Mouse (Mus musculus) CH12.LX (cell line): Measurements from ENCODE around the gene Dab1. TPM values are rescaled to one million over a fixed set of nuclear protein-coding genes. Genes with fewer than 3 reads are reported as not detected.

ENCODE experiments used
- DNase-seq: peaks from one replicate; pipeline ENCODE4 v3.0.0-alpha.2; 2013; ENCODE audit errors: extremely low read depth
- H3K27ac ChIP-seq: 2 replicates; pipeline ENCODE4 v1.5.1; 2012; ENCODE audit warnings: low read depth, mild to moderate bottlenecking, control low read depth, moderate library complexity; ENCODE audit not compliant: insufficient read depth
- H3K27me3 ChIP-seq: replicated peaks from 2 replicates; pipeline ENCODE3; 2012; ENCODE audit warnings: inconsistent platforms
- H3K36me3 ChIP-seq, 2 experiments: replicated peaks in 1 of 2; 2 replicates each; pipeline versions ENCODE3 to v1.6.1; 2012; ENCODE audit warnings: inconsistent platforms in 1 of 2, low read length in 1 of 2, mild to moderate bottlenecking in 1 of 2, mixed read lengths in 1 of 2, moderate library complexity in 1 of 2; ENCODE audit not compliant: control insufficient read depth in 1 of 2, insufficient read depth in 1 of 2
- H3K4me1 ChIP-seq, 2 experiments: 2 replicates each; pipeline ENCODE4 v1.6.1; 2012; ENCODE audit warnings: inconsistent platforms in 1 of 2, moderate library complexity in 1 of 2; ENCODE audit not compliant: insufficient read depth in 2 of 2, control insufficient read depth in 1 of 2
- H3K4me2 ChIP-seq: 2 replicates; pipeline ENCODE4 v1.6.1; 2012; ENCODE audit warnings: low read depth, mild to moderate bottlenecking, control low read depth; ENCODE audit not compliant: poor library complexity, insufficient read depth, severe bottlenecking
- H3K4me3 ChIP-seq, 3 experiments: fragments of 150-350 bp in 1 of 3; sonication (generic) in 1 of 3; replicated peaks in 1 of 3; 2 replicates each; pipeline versions ENCODE3 to v1.5.1; 2011 to 2012; ENCODE audit warnings: low read depth in 2 of 3, low read length in 2 of 3, mild to moderate bottlenecking in 2 of 3, moderate library complexity in 2 of 3, control low read depth in 1 of 3, improper control_type of control experiment in 1 of 3, inconsistent platforms in 1 of 3, mixed read lengths in 1 of 3; ENCODE audit not compliant: poor library complexity in 1 of 3
- H3K79me2 ChIP-seq: replicated peaks from 2 replicates; pipeline ENCODE4 v1.6.1; 2012; ENCODE audit warnings: mild to moderate bottlenecking, moderate library complexity; ENCODE audit not compliant: control insufficient read depth, poor library complexity, insufficient read depth, severe bottlenecking; ENCODE audit errors: extremely low read depth
- H3K9ac ChIP-seq: 2 replicates; pipeline ENCODE4 v1.6.1; 2012; ENCODE audit warnings: low read depth, mild to moderate bottlenecking, control low read depth, moderate library complexity; ENCODE audit not compliant: insufficient read depth
- H3K9me3 ChIP-seq: replicated peaks from 2 replicates; pipeline ENCODE3; 2012; ENCODE audit warnings: low read length, inconsistent platforms, mixed read lengths
- BHLHE40 ChIP-seq: IDR thresholded peaks from 2 replicates; pipeline ENCODE4 v1.6.1; 2011; ENCODE audit warnings: mild to moderate bottlenecking, low read depth, low read length, improper control_type of control experiment
- CHD1 ChIP-seq: IDR thresholded peaks from 2 replicates; pipeline ENCODE4 v1.6.1; 2012; ENCODE audit warnings: low read depth, low read length, improper control_type of control experiment, inconsistent platforms
- CHD2 ChIP-seq: IDR thresholded peaks from 2 replicates; pipeline ENCODE4 v1.6.1; 2011; ENCODE audit warnings: low read length, improper control_type of control experiment
- CTCF ChIP-seq, 2 experiments: IDR thresholded peaks in 1 of 2; conservative IDR thresholded peaks in 1 of 2; 2 replicates each; pipeline ENCODE4 v1.5.1; 2011 to 2012; ENCODE audit warnings: low read depth in 2 of 2, low read length in 2 of 2, improper control_type of control experiment in 1 of 2, inconsistent platforms in 1 of 2, mild to moderate bottlenecking in 1 of 2, moderate library complexity in 1 of 2
- EP300 ChIP-seq: IDR thresholded peaks from 2 replicates; pipeline ENCODE4 v1.6.1; 2011; ENCODE audit warnings: low read length, improper control_type of control experiment
- GABPA ChIP-seq: IDR thresholded peaks from 2 replicates; pipeline ENCODE4 v1.6.1; 2012; ENCODE audit warnings: low read depth, low read length, improper control_type of control experiment, inconsistent platforms; ENCODE audit not compliant: insufficient replicate concordance
- HCFC1 ChIP-seq: IDR thresholded peaks from 2 replicates; pipeline ENCODE4 v1.6.1; 2012; ENCODE audit warnings: low read depth, mild to moderate bottlenecking, inconsistent platforms, low read length, improper control_type of control experiment
- KAT2A ChIP-seq: IDR thresholded peaks from 2 replicates; pipeline ENCODE4 v1.6.1; 2012; ENCODE audit warnings: low read length, improper control_type of control experiment, inconsistent platforms; ENCODE audit not compliant: insufficient replicate concordance
- MAFK ChIP-seq: IDR thresholded peaks from 2 replicates; pipeline ENCODE4 v1.6.1; 2011; ENCODE audit warnings: low read length, improper control_type of control experiment; ENCODE audit not compliant: insufficient replicate concordance
- MAX ChIP-seq: IDR thresholded peaks from 2 replicates; pipeline ENCODE4 v1.6.1; 2011; ENCODE audit warnings: low read length, improper control_type of control experiment
- MYC ChIP-seq: IDR thresholded peaks from 2 replicates; pipeline ENCODE4 v1.6.1; 2011; ENCODE audit warnings: low read depth, mild to moderate bottlenecking, improper control_type of control experiment, low read length
- PAX5 ChIP-seq: IDR thresholded peaks from 2 replicates; pipeline ENCODE4 v1.6.1; 2012; ENCODE audit warnings: low read length, inconsistent platforms, mixed read lengths
- POLR2A ChIP-seq: IDR thresholded peaks from 2 replicates; pipeline ENCODE4 v1.6.1; 2011; ENCODE audit warnings: low read depth, mild to moderate bottlenecking, improper control_type of control experiment, low read length
- POLR2AphosphoS2 ChIP-seq: IDR thresholded peaks from 2 replicates; pipeline ENCODE4 v1.6.1; 2011; ENCODE audit warnings: low read depth, low read length, improper control_type of control experiment
- SMC3 ChIP-seq: IDR thresholded peaks from 2 replicates; pipeline ENCODE4 v1.6.1; 2011; ENCODE audit warnings: low read depth, low read length, improper control_type of control experiment
- TCF12 ChIP-seq: IDR thresholded peaks from 2 replicates; pipeline ENCODE4 v1.6.1; 2014; ENCODE audit warnings: low read depth, mild to moderate bottlenecking, inconsistent platforms, low read length, improper control_type of control experiment
- ZC3H11A ChIP-seq: IDR thresholded peaks from 2 replicates; pipeline ENCODE4 v1.6.1; 2012; ENCODE audit warnings: low read depth, mild to moderate bottlenecking, inconsistent platforms, low read length, improper control_type of control experiment
- ZKSCAN1 ChIP-seq: IDR thresholded peaks from 2 replicates; pipeline ENCODE4 v1.6.1; 2012; ENCODE audit warnings: low read depth, inconsistent platforms, low read length, improper control_type of control experiment, borderline replicate concordance
- dilution Hi-C: fragments of 300-500 bp; cut with MboI; formaldehyde crosslinking; loops from 2 replicates; pipeline ENCODE4 v1.14.3; 2020; ENCODE audit warnings: low sequenced_read_pairs; ENCODE audit not compliant: extremely low pct_unique_long_range_greater_than_20kb, extremely low pct_ligation_motif_present
- in situ Hi-C: fragments of 300-500 bp; cut with MboI; formaldehyde crosslinking; loops from 3 replicates; pipeline ENCODE4 v1.14.3; 2019; ENCODE audit warnings: low sequenced_read_pairs, low pct_ligation_motif_present, low pct_unique_long_range_greater_than_20kb, mixed read lengths
- polyA plus RNA-seq: library from polyadenylated mRNA; unstranded; fragments of >175 nt; gene quantifications from 2 replicates; pipeline ENCODE4 v1.2.1, GENCODE M21; 2012; ENCODE audit warnings: low read depth; ENCODE audit not compliant: insufficient read length
- total RNA-seq, 2 experiments: library from RNA; depleted of rRNA; stranded (reverse); fragments of 300-350 nt in 1 of 2; fragments of >200 nt in 1 of 2; gene quantifications; 2 replicates each; pipeline ENCODE4 v1.2.3; 2012 to 2014

Gene Dab1
- total and polyA plus RNA-seq, 3 experiments = not detected

DNA sequence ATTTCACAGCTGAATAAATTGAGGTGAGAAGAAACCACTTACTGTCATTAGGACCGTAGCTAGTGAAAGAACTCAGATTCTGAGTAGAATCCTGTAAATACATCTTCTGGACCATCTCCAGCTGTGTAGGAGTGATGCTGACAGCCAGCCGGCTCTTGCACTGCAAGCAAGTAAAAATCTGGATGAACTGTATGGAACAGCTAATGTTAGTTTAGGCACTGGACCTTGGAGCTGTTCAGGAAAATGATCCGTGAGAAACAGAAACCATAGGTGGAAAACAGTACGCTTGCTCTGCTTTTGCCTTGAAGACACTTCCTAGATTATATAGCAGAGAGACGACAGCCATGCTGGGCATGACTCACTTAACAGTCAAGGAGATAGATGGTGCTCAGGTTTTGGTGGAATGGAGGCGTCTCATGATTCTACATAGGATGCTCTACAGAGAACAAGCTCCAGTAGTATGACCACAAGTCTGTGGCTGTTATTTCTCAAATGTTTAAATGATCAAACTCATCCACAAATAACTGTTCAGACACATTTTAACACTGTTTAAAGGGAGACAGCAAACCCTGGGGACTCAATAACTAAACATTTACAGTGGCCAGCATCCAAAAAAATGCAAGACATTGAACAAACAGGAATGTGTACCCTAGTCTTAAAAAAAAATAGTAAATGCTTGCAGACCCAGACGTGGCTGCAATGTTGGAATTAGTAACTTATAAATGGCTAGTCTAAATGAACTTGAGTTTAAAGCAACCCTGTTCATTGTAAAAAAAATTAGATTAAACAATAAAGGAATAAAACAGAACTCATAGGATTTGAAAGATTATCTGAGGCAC lies 429.0 kb downstream of the Dab1 start:
- H3K4me1 ChIP-seq = no peaks in the 10 kb centered on the region
- TF ChIP-seq PAX5 (no peak), MYC (no peak), KAT2A (no peak), TCF12 (no peak), CTCF (conservative IDR thresholded peaks at IDR 0.05 in 1 of 2, IDR thresholded peaks at IDR 0.05 in 1 of 2; ENCODE audit: low read depth in 2 of 2, low read length in 2 of 2) (no peak), ZKSCAN1 (no peak), EP300 (no peak), CHD2 (no peak), BHLHE40 (no peak), HCFC1 (no peak), CHD1 (no peak), MAX (no peak), SMC3 (no peak), POLR2AphosphoS2 (no peak), POLR2A (no peak)
- no peak overlapping the region for H3K27ac ChIP-seq
- in situ Hi-C loops = no loop called here
- H3K36me3 ChIP-seq = no peaks in the 10 kb centered on the region
- H3K4me2 ChIP-seq = no peak overlapping the region
- no peak overlapping the region for H3K9ac ChIP-seq
- H3K79me2 ChIP-seq = no peaks in the 10 kb centered on the region
- peaks cover 35% of the 10 kb centered on the region for H3K9me3 ChIP-seq
- no peaks in the 10 kb centered on the region for H3K27me3 ChIP-seq
- DNase-seq = no peak
- dilution Hi-C loops = no loop called here
- no peak overlapping the region for H3K4me3 ChIP-seq

- H3K4me2 ChIP-seq = no peak overlapping the region
- TF ChIP-seq POLR2AphosphoS2 (no peak), ZC3H11A (no peak), GABPA (no peak), MAFK (no peak)
- no peaks in the 10 kb centered on the region for H3K79me2 ChIP-seq
- H3K9ac ChIP-seq = no peak overlapping the region
- dilution Hi-C loops = no loop called here
- DNase-seq = no peak
- H3K27me3 ChIP-seq = no peaks in the 10 kb centered on the region
- in situ Hi-C loops = no loop called here
- H3K27ac ChIP-seq = no peak overlapping the region
- no peaks in the 10 kb centered on the region for H3K36me3 ChIP-seq
- no peak overlapping the region for H3K4me3 ChIP-seq
- no peaks in the 10 kb centered on the region for H3K4me1 ChIP-seq
- H3K9me3 ChIP-seq = peaks cover 58% of the 10 kb centered on the region
Observed at GRCm38 (mm10) chr4:104057116-104057515, 438.0 kb downstream of the Dab1 start.
